Mouse (Mus musculus) midbrain, embryonic 16.5 days (tissue): ENCODE measurements around the gene Wdr64. TPM values are rescaled to one million over a fixed set of nuclear protein-coding genes. Genes with fewer than 3 reads are reported as not detected.

Experiments
- ATAC-seq: fragments of 200-750 bp; cut with Nextera tagmentation; 2 replicates; pipeline ENCODE4 v1.8.0; 2017; ENCODE audit warnings: moderate TSS enrichment
- H3K27ac ChIP-seq: fragments of 300-500 bp; sonication (generic); 2 replicates; pipeline ENCODE4 v1.5.1; 2014; ENCODE audit warnings: mild to moderate bottlenecking, low read length, mixed read lengths
- H3K27me3 ChIP-seq: fragments of 300-500 bp; sonication (generic); 2 replicates; pipeline ENCODE4 v1.6.1; 2014; ENCODE audit warnings: low read depth, low read length, mixed read lengths; ENCODE audit not compliant: control insufficient read depth, insufficient read depth
- H3K36me3 ChIP-seq: fragments of 300-500 bp; sonication (generic); 2 replicates; pipeline ENCODE4 v1.6.1; 2014; ENCODE audit warnings: mild to moderate bottlenecking, low read length, moderate library complexity, mixed read lengths; ENCODE audit not compliant: control insufficient read depth, insufficient read depth
- H3K4me1 ChIP-seq: fragments of 300-500 bp; sonication (generic); 2 replicates; pipeline ENCODE4 v1.6.1; 2014; ENCODE audit warnings: mild to moderate bottlenecking, low read length, mixed read lengths; ENCODE audit not compliant: control insufficient read depth, insufficient read depth
- H3K4me2 ChIP-seq: fragments of 300-500 bp; sonication (generic); 2 replicates; pipeline ENCODE4 v1.6.1; 2014; ENCODE audit warnings: mild to moderate bottlenecking, low read length, mixed read lengths
- H3K4me3 ChIP-seq: fragments of 300-500 bp; sonication (generic); 2 replicates; pipeline ENCODE4 v1.5.1; 2014; ENCODE audit warnings: low read depth, mild to moderate bottlenecking, low read length, moderate library complexity, mixed read lengths
- H3K9ac ChIP-seq: fragments of 300-500 bp; sonication (generic); 2 replicates; pipeline ENCODE4 v1.6.1; 2014; ENCODE audit warnings: low read depth, low read length, mixed read lengths
- H3K9me3 ChIP-seq: fragments of 300-500 bp; sonication (generic); replicated peaks from 2 replicates; pipeline ENCODE4 v1.6.1; 2014; ENCODE audit warnings: mild to moderate bottlenecking, low read length, mixed read lengths; ENCODE audit not compliant: control insufficient read depth, poor library complexity, severe bottlenecking
- WGBS: fragments of 180-500 bp; shearing (Covaris S2); extraction: QIAGEN DNeasy Blood & Tissue Kit; methylation state at CpG from one replicate; pipeline ENCODE4 v1.1.7; 2014; 5-methylcytosine and 5-hydroxymethylcytosine counted together
- polyA plus RNA-seq: library from polyadenylated mRNA; unstranded; fragments of >200 nt; fragmentation: Nextera tagmentation; extraction: Ambion mirVana; gene quantifications from 2 replicates; pipeline ENCODE4 v1.2.1, GENCODE M21; 2015

The Wdr64 gene
- polyA plus RNA-seq, 1 experiment from 2014 or later: not detected

DNA sequence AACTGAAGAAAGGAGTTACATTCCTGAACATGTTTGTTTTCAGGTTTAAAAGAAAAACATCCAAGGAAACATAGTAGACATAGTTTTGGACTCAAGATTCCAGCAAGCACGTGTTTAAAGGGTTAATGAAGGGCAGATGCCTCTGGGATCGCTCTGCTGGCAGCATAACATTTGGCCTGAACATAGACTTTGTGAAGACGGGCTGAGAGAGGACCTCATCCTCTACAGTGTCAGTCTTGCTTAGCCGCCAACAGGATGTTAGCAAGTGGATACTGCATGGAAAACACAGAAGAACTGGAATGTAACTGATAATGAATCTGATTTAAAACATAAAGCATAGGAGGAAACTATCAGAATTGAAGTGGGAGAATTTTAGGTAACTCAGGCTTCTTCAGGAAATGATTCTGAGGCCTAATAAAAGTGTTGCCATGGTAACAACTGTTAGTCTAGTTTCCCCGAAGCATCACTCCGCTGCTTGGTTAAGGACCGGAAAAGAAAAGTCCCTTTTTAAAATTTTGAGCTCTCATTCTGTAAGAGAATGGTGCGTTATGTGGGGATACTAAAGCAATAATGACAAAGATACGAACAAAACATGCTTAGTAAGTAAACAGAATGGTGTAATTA lies 125.5 kb downstream of the Wdr64 start:
- Histone ChIP-seq H3K27me3 (no peaks in the 10 kb centered on the region), H3K4me3 (no peak overlapping the region), H3K27ac (no peak overlapping the region), H3K4me2 (no peak overlapping the region), H3K9me3 (no peaks in the 10 kb centered on the region), H3K4me1 (no peaks in the 10 kb centered on the region), H3K36me3 (no peaks in the 10 kb centered on the region), H3K9ac (no peak overlapping the region)
- WGBS: 55% methylated on average over 9 of the region's 9 CpGs
- ATAC-seq: peak; percentile 86

DNA sequence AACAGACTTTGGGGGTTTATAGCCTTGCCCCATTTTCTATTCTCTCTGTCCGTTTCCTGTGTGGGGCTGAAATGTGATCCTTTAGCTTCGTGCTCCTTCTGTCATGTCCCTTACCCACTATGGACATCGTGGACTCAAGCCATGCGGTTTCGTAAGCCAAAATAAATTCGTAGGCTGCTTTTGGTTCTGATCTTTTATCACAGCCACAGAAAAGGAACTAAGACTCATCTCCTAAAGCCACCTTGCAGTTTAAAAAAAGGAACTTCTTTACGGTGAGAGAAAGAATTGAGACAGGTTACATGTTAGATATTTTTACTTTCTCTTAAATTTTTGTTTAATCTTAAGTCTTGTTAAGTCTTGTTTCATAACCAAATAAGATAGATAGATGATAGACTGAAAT lies 130.1 kb downstream of the Wdr64 start:
- Histone ChIP-seq H3K4me2 (no peak overlapping the region), H3K9me3 (no peaks in the 10 kb centered on the region), H3K4me3 (no peak overlapping the region), H3K27me3 (no peaks in the 10 kb centered on the region), H3K4me1 (no peaks in the 10 kb centered on the region), H3K27ac (no peak overlapping the region), H3K9ac (no peak overlapping the region), H3K36me3 (no peaks in the 10 kb centered on the region)
- 90% methylated on average over 7 of the region's 7 CpGs for WGBS
- no peak for ATAC-seq

- Histone ChIP-seq H3K4me1 (no peaks in the 10 kb centered on the region), H3K36me3 (no peaks in the 10 kb centered on the region), H3K27ac (no peak overlapping the region), H3K27me3 (no peaks in the 10 kb centered on the region), H3K4me2 (no peak overlapping the region), H3K4me3 (no peak overlapping the region), H3K9ac (no peak overlapping the region), H3K9me3 (no peaks in the 10 kb centered on the region)
- no peak for ATAC-seq
- WGBS: 92% methylated on average over 2 of the region's 2 CpGs
Observed at GRCm38 (mm10) chr1:175829220-175829619, 130.8 kb downstream of the Wdr64 start.

- H3K9ac ChIP-seq: no peak overlapping the region
Observed at GRCm38 (mm10) chr1:175855515-175855914, 157.1 kb downstream of the Wdr64 start.

More at GRCm38 (mm10) chr1:175855515-175855914, 157.1 kb downstream of the Wdr64 start:
- Histone ChIP-seq H3K4me2 (no peak overlapping the region), H3K9me3 (no peaks in the 10 kb centered on the region), H3K4me3 (no peak overlapping the region), H3K27me3 (no peaks in the 10 kb centered on the region), H3K27ac (no peak overlapping the region), H3K36me3 (no peaks in the 10 kb centered on the region), H3K4me1 (no peaks in the 10 kb centered on the region)
- ATAC-seq: no peak
- 82% methylated on average over 1 of the region's 1 CpGs for WGBS

Other genes with a start within 250 kb of the Wdr64 start
- 42.9 and 44.9 TPM in 2 replicates for gene Rgs7, start 206.1 kb upstream of the Wdr64 start, polyA plus RNA-seq
- 0.11 TPM in 1 of 2 replicates, not detected in the other for gene Kmo, start 78.2 kb upstream of the Wdr64 start, polyA plus RNA-seq
- 88.9 and 91.9 TPM in 2 replicates for gene Fh1, start 73.0 kb upstream of the Wdr64 start, polyA plus RNA-seq
- 8.6 and 9.8 TPM in 2 replicates for gene Opn3, start 5.8 kb upstream of the Wdr64 start, polyA plus RNA-seq
- gene Chml, start 5.7 kb upstream of the Wdr64 start, polyA plus RNA-seq: 3.6 and 4.2 TPM in 2 replicates
- 4.2 and 5.2 TPM in 2 replicates for gene Exo1, start 182.0 kb downstream of the Wdr64 start, polyA plus RNA-seq
- not detected in 2 replicates for gene Gm38100, start 221.7 kb downstream of the Wdr64 start, polyA plus RNA-seq